Mouse (Mus musculus): ENCODE results near the gene Chaf1b.

- TF ChIP-seq CTCF (IDR thresholded peaks at IDR 0.05; ENCODE audit: extremely low read depth, insufficient read depth, insufficient read length, insufficient replicate concordance): no peak
- no peak for TF ChIP-seq POLR2A (IDR thresholded peaks at IDR 0.05; ENCODE audit: low read depth, low read length)
Observed at GRCm38 (mm10) chr16:93925684-93926247, 42.1 kb downstream of the Chaf1b start.

Measured in spleen, adult 2 months (tissue).